Mouse (Mus musculus) embryonic facial prominence, embryonic 11.5 days (tissue): ENCODE measurements at regions not wholly inside any gene's neighbourhood (a gene's known extent, or its start where the extent isn't known, plus 50 kb on each side); places are given as distances from the start of the nearest gene placed in this dataset.

Experiments used
- ATAC-seq: fragments of 200-750 bp; cut with Nextera tagmentation; replicated peaks from 2 replicates; pipeline ENCODE4 v1.8.0; 2017; ENCODE audit warnings: low read depth; ENCODE audit not compliant: insufficient number of reproducible peaks, low FRiP score, low TSS enrichment
- DNase-seq: peaks from one replicate; pipeline ENCODE4 v3.0.0-alpha.2; 2015; ENCODE audit warnings: low spot score
- H3K27ac ChIP-seq: fragments of 300-500 bp; sonication (generic); replicated peaks from 2 replicates; pipeline ENCODE4 v1.5.1; 2014; ENCODE audit warnings: mild to moderate bottlenecking, low read depth, low read length, control low read depth
- H3K27me3 ChIP-seq: fragments of 300-500 bp; sonication (generic); 2 replicates; pipeline ENCODE4 v1.6.1; 2014; ENCODE audit warnings: mild to moderate bottlenecking, low read length, moderate library complexity, mixed read lengths; ENCODE audit not compliant: control insufficient read depth, insufficient read depth
- H3K36me3 ChIP-seq: fragments of 300-500 bp; sonication (generic); replicated peaks from 2 replicates; pipeline ENCODE4 v1.6.1; 2014; ENCODE audit warnings: low read depth, mild to moderate bottlenecking, low read length, moderate library complexity, mixed read lengths; ENCODE audit not compliant: control insufficient read depth, insufficient read depth
- H3K4me1 ChIP-seq: fragments of 300-500 bp; sonication (generic); 2 replicates; pipeline ENCODE4 v1.6.1; 2014; ENCODE audit warnings: low read length, mixed read lengths; ENCODE audit not compliant: control insufficient read depth, insufficient read depth
- H3K4me2 ChIP-seq: fragments of 300-500 bp; sonication (generic); 2 replicates; pipeline ENCODE4 v1.6.1; 2014; ENCODE audit warnings: low read depth, mild to moderate bottlenecking, control low read depth, low read length, moderate library complexity
- H3K4me3 ChIP-seq: fragments of 300-500 bp; sonication (generic); 2 replicates; pipeline ENCODE4 v1.5.1; 2014; ENCODE audit warnings: low read depth, low read length, control low read depth
- H3K9ac ChIP-seq: fragments of 300-500 bp; sonication (generic); replicated peaks from 2 replicates; pipeline ENCODE4 v1.6.1; 2014; ENCODE audit warnings: mild to moderate bottlenecking, control low read depth, low read length
- H3K9me3 ChIP-seq: fragments of 300-500 bp; sonication (generic); replicated peaks from 2 replicates; pipeline ENCODE4 v1.6.1; 2016; ENCODE audit warnings: mild to moderate bottlenecking, low read length, inconsistent platforms, mixed read lengths; ENCODE audit not compliant: control insufficient read depth
- WGBS: fragments of 180-500 bp; shearing (Covaris S2); extraction: QIAGEN DNeasy Blood & Tissue Kit; methylation state at CpG from one replicate; pipeline ENCODE4 v1.1.7; 2014; 5-methylcytosine and 5-hydroxymethylcytosine counted together

DNA sequence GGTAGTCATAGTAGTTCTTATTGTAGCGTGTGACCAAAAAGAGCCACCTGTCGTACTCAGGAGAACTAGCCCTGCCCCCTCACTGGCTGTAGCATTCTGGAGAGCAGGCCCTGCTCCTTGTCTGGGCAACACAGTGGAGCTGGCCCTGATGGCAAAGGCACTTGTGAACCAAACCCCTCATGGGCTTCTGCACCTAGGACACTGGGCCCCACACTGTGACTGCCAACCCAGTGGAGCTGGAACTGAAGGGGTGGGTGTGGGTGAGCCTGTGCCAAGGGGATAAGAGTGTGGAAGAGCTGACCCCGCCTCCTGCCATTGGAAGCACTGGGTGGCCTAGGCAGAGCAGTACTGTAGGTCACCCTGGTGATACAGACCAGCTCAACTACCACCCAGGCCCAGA lies 268.0 kb upstream of the Nt5e start:
- ATAC-seq: no peak
- DNase-seq: no peak
- no peaks in the 10 kb centered on the region for H3K9me3 ChIP-seq
- no peaks in the 10 kb centered on the region for H3K27me3 ChIP-seq
- H3K36me3 ChIP-seq: no peaks in the 10 kb centered on the region
- H3K9ac ChIP-seq: no peak overlapping the region
- H3K27ac ChIP-seq: no peak overlapping the region
- WGBS: 85% methylated on average over 3 of the region's 3 CpGs
- no peak overlapping the region for H3K4me2 ChIP-seq
- no peak overlapping the region for H3K4me3 ChIP-seq
- no peaks in the 10 kb centered on the region for H3K4me1 ChIP-seq

DNA sequence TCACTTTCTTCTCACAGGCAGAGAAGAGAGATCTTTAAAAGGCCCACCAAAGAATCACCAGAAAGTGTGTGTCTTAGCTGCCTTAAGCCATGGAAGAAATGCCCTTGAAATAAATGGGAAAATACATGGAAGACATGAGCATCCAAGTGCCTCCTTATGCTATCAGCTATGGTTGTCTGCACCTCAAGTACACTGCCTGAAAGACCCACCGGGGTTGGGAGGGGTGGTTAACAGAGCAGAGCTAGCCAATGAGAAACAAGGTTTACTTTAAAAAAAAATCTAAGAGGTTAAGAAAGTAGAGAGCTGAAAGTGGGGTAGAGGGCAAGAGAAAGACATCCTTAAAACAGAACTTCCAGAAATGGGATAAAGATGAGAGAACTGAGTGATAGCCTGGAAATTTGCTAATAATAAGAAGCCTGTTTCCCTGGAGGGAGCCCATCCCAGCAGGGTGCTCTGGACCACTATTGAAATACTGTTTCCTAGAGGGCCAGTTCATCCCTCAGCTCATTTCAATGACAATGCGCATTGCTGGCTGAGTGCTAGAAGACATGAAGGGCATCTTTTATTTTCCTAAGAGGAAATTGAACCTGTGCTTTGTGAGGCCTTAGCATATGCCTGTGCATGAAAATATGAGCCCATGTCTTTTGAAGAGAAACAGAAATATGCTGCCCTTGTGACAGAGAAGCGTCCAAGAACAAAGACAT lies 262.9 kb upstream of the Nt5e start:
- no peak overlapping the region for H3K9ac ChIP-seq
- H3K36me3 ChIP-seq: no peaks in the 10 kb centered on the region
- H3K4me3 ChIP-seq: no peak overlapping the region
- DNase-seq (no peak), ATAC-seq (no peak)
- H3K27me3 ChIP-seq: no peaks in the 10 kb centered on the region
- H3K9me3 ChIP-seq: no peaks in the 10 kb centered on the region
- WGBS: 47% methylated on average over 3 of the region's 3 CpGs
- H3K4me1 ChIP-seq: no peaks in the 10 kb centered on the region
- no peak overlapping the region for H3K27ac ChIP-seq
- no peak overlapping the region for H3K4me2 ChIP-seq

DNA sequence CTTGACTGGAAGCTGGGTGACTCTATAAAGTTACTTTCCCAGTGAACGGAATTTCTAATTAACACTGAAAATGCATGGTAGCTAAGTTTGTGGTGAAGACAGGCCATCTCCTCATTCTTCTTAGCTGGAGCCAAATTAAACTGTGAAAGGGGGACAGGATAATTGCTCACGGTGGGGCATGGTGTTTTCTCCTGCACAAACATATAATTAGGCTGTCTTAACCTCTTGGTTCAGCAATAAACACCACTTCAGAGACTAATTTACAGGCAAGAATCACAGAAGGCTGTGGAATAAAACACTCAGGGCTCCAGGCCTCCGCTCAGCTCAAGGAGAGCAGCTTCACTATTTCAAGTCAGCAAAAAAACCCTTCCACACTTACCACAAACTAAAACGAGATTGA lies 261.9 kb upstream of the Nt5e start:
- Histone ChIP-seq H3K9ac (no peak overlapping the region), H3K9me3 (no peaks in the 10 kb centered on the region), H3K4me1 (no peaks in the 10 kb centered on the region), H3K4me2 (no peak overlapping the region), H3K27me3 (no peaks in the 10 kb centered on the region), H3K4me3 (no peak overlapping the region), H3K36me3 (no peaks in the 10 kb centered on the region), H3K27ac (no peak overlapping the region)
- 45% methylated on average over 4 of the region's 4 CpGs for WGBS
- no peak for ATAC-seq
- no peak for DNase-seq

DNA sequence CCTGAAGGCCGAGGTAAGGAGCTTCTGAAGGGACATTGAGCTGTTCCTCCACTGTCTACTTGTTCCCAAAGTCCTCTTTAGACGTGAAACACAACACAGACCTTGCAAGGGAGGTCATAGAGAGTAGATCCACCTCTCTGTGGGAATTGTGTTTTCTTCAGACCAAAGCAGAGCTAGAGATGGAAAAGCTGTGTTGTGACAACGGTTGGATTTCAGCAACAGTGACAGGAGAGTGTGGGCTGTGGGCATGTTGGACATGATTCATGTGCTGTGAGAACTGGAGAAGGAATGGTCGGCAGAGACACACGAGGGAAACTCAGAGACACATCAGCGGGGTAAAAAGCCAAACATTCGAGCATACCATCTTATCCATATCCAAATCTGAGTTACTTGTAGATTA lies 261.2 kb upstream of the Nt5e start:
- H3K9ac ChIP-seq: no peak overlapping the region

DNA sequence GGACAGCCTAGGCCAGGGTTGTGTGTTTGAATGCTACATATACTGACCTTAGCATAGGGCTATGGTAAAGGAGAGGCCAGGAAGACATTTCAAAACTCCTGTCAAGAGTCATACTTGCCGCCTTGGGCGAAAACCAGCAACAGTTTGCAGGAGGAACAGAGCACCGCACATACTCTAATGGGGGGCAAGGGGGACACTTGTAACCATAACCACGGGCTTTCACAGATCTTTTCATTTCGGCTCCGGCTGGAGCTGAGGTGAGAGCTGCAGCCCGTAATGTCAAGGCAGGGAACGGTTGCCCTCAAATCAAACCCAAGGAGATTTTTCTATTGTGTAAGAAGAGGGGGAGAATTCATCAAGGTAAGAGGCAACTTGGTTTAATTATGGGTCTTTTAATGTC lies 258.7 kb upstream of the Nt5e start:
- Histone ChIP-seq H3K27me3 (no peaks in the 10 kb centered on the region), H3K4me3 (no peak overlapping the region), H3K9ac (no peak overlapping the region), H3K4me1 (no peaks in the 10 kb centered on the region), H3K36me3 (no peaks in the 10 kb centered on the region), H3K27ac (no peak overlapping the region), H3K4me2 (no peak overlapping the region), H3K9me3 (no peaks in the 10 kb centered on the region)
- DNase-seq: no peak
- ATAC-seq: no peak
- 90% methylated on average over 8 of the region's 8 CpGs for WGBS

More for the DNA sequence above, 261.2 kb upstream of the Nt5e start:
- H3K36me3 ChIP-seq: no peaks in the 10 kb centered on the region
- H3K27me3 ChIP-seq: no peaks in the 10 kb centered on the region
- ATAC-seq (no peak), DNase-seq (no peak)
- no peak overlapping the region for H3K4me2 ChIP-seq
- H3K27ac ChIP-seq: no peak overlapping the region
- H3K4me1 ChIP-seq: no peaks in the 10 kb centered on the region
- WGBS: 81% methylated on average over 7 of the region's 7 CpGs
- H3K4me3 ChIP-seq: no peak overlapping the region
- H3K9me3 ChIP-seq: no peaks in the 10 kb centered on the region

DNA sequence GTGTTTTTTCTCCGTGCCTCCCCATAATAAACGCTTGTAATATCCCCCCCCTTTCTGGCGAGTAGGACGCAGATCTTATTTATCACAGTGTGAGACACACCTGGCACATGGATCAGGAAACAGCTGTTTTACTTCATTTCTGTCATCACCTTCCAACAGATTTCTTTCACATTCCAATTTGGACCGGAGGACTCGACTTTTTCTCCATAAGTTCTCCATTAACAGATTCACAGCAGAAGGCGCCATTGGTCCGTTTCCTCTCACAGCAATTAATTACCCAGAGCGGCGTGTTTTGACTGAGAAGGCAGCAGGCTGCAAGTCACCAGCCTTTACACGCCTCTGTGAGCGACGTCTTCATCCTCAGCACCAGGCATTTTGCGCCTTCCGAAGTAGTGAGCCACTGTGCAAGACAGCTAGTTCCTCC lies 258.1 kb upstream of the Nt5e start:
- ATAC-seq (no peak), DNase-seq (no peak)
- H3K9ac ChIP-seq: no peak overlapping the region
- no peaks in the 10 kb centered on the region for H3K9me3 ChIP-seq
- H3K27ac ChIP-seq: no peak overlapping the region
- no peaks in the 10 kb centered on the region for H3K4me1 ChIP-seq
- 69% methylated on average over 15 of the region's 15 CpGs for WGBS
- H3K27me3 ChIP-seq: no peaks in the 10 kb centered on the region
- H3K4me3 ChIP-seq: no peak overlapping the region
- H3K36me3 ChIP-seq: no peaks in the 10 kb centered on the region
- H3K4me2 ChIP-seq: no peak overlapping the region

DNA sequence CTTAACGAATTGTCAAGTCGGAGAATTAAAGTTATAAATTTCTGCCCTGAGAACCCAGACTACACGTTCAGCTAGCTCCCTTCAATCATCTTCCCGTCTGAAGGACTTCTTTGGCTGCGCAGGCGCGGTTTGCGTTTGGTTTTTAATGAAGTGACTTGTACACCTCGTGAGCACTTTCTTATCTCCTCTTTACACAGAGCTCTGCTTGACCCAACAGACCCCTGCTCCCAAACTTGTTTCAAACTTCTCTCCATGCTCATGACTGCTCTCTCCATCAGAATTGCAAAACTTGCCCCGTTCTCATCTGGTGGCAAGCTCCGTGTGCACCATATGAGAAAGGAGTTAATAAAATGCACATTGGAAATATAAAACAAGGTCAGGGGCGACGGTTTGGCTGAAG lies 257.2 kb upstream of the Nt5e start:
- no peaks in the 10 kb centered on the region for H3K27me3 ChIP-seq
- no peak overlapping the region for H3K27ac ChIP-seq
- ATAC-seq (no peak), DNase-seq (no peak)
- H3K4me3 ChIP-seq: no peak overlapping the region
- H3K9me3 ChIP-seq: no peaks in the 10 kb centered on the region
- WGBS: 83% methylated on average over 13 of the region's 13 CpGs
- no peak overlapping the region for H3K9ac ChIP-seq
- no peaks in the 10 kb centered on the region for H3K36me3 ChIP-seq
- no peak overlapping the region for H3K4me2 ChIP-seq
- no peaks in the 10 kb centered on the region for H3K4me1 ChIP-seq

DNA sequence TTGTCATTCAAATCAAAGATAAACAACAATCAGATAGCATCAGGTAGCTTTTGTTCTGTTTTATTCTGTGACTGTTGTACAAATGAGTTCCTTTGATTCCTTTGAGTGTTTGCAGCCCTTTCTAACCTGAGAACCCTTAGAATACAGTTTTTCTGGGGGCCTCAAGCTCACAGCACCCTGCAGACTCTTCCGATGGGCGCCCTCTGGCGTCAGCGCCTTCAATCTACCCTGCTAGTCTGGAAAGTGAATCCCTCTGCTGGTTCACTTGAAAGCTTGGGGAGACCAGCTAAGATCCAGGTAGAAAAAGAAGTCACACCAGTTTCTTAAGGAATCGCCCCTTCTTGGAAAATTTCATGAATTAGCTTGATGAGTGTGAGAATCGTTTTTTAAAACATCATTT lies 253.8 kb upstream of the Nt5e start:
- ATAC-seq: no peak
- no peaks in the 10 kb centered on the region for H3K36me3 ChIP-seq
- no peak overlapping the region for H3K4me3 ChIP-seq
- peak; percentile 75 for DNase-seq
- no peaks in the 10 kb centered on the region for H3K4me1 ChIP-seq
- no peaks in the 10 kb centered on the region for H3K27me3 ChIP-seq
- no peak overlapping the region for H3K27ac ChIP-seq
- no peaks in the 10 kb centered on the region for H3K9me3 ChIP-seq
- no peak overlapping the region for H3K9ac ChIP-seq
- H3K4me2 ChIP-seq: no peak overlapping the region
- WGBS: 12% methylated on average over 6 of the region's 6 CpGs
